In genomic region chr5:64265145-64265544, GRCm38 (mm10) we compare ENCODE assay signal across 7 mouse cellular contexts.
A peak's percentile ranks its signal among the peaks of the same experiment; 100 is the strongest.
DNase-seq lines count a peak whose midpoint lies in the region.

No protein-coding gene starts in this region.

- DNase-seq in heart, postnatal 4 days: peak; percentile 66
- DNase-seq in heart, adult 8-10 months (ENCODE audit: low spot score): no peak
- peak; percentile 58 for DNase-seq in right cerebral cortex, postnatal 4 days
- DNase-seq in right cerebral cortex, postnatal 25 days: no peak
- peak; percentile 29 for DNase-seq in adrenal gland, postnatal 25 days
- DNase-seq in kidney, postnatal 36 days: peak; percentile 78 to 84
- DNase-seq in testis, postnatal 10 days (ENCODE audit: low spot score): peak; percentile 70

Comparison
In these comparisons a context has a peak if more than half of its experiments do, and no peak if none do; other contexts are left out.
1. DNase-seq: peak in heart, postnatal 4 days (single experiment), right cerebral cortex, postnatal 4 days (single experiment), adrenal gland, postnatal 25 days (single experiment), kidney, postnatal 36 days (2 of 2) and testis, postnatal 10 days (single experiment); none in heart, adult 8-10 months (single experiment) and right cerebral cortex, postnatal 25 days (single experiment).